Mouse (Mus musculus): ENCODE data around the gene Tmsb10. TPM values are rescaled to one million over a fixed set of nuclear protein-coding genes. Genes with fewer than 3 reads are reported as not detected.

Gene Tmsb10
- polyA plus RNA-seq, 1 experiment: 141 TPM

Other genes with a start within 250 kb of the Tmsb10 start
- gene Tcf7l1, start 169.5 kb downstream of the Tmsb10 start, polyA plus RNA-seq (2012; ENCODE audit: insufficient read depth, insufficient read length, missing spikeins): 7.9 and 8.7 TPM in 2 replicates
- gene Kcmf1, start 58.8 kb downstream of the Tmsb10 start, polyA plus RNA-seq (2012; ENCODE audit: insufficient read depth, insufficient read length, missing spikeins): 114 and 166 TPM in 2 replicates